Mouse (Mus musculus): ENCODE results near the gene Ppfibp1. TPM values are rescaled to one million over a fixed set of nuclear protein-coding genes. Genes with fewer than 3 reads are reported as not detected.

Ppfibp1 gene
- polyA plus RNA-seq, 1 experiment = 66.6 TPM

- H3K9me3 ChIP-seq (replicated peaks; ENCODE audit: control insufficient read depth, insufficient read depth, low read length, poor library complexity, severe bottlenecking) = no peaks in the 10 kb centered on the region
- H3K9ac ChIP-seq (ENCODE audit: low read depth, poor library complexity, severe bottlenecking) = no peak overlapping the region
- H3K4me1 ChIP-seq (ENCODE audit: control insufficient read depth, insufficient read depth, low read length) = peaks cover 2% of the 10 kb centered on the region
- H3K27ac ChIP-seq (ENCODE audit: insufficient read depth, low read length) = no peak overlapping the region
- H3K36me3 ChIP-seq (ENCODE audit: control insufficient read depth, insufficient read depth, low read length, poor library complexity, severe bottlenecking) = no peaks in the 10 kb centered on the region
- H3K27me3 ChIP-seq (ENCODE audit: control insufficient read depth, insufficient read depth, low read length, poor library complexity, severe bottlenecking) = no peaks in the 10 kb centered on the region
- TF ChIP-seq EP300 (IDR thresholded peaks at IDR 0.05; ENCODE audit: insufficient read depth, low read depth, low read length) (no peak), CTCF (IDR thresholded peaks at IDR 0.05; ENCODE audit: low read depth, low read length) (no peak), POLR2A (IDR thresholded peaks at IDR 0.05; ENCODE audit: insufficient read depth, low read length) (no peak)
- no peak overlapping the region for H3K4me3 ChIP-seq (ENCODE audit: low read depth, low read length)
Measured at GRCm38 (mm10) chr6:146907061-146907794, 18.9 kb downstream of the Ppfibp1 start.

DNA sequence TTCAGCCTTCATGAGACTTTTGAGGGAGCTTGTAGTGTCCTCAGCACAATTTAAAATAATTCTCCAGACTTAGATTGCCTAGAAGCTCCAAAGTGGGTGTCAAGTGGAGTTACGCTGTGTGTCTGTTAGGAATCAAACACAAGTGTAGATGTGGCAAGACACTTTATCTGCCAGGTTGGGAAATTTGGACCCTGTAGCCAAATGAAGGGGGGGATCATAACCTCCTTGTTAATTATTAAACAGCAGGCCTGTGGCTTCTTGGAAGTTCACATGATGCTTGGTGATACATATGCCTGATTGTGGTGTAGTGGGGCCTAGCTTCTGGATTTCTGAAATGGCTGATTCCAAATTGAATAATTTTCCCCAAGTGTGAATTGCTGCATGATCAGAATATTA, 19.5 kb downstream of the Ppfibp1 start:
- Histone ChIP-seq H3K9me3 (replicated peaks; ENCODE audit: control insufficient read depth, insufficient read depth, low read length, poor library complexity, severe bottlenecking) (no peaks in the 10 kb centered on the region), H3K4me3 (ENCODE audit: low read depth, low read length) (no peak overlapping the region), H3K9ac (ENCODE audit: low read depth, poor library complexity, severe bottlenecking) (no peak overlapping the region), H3K4me1 (ENCODE audit: control insufficient read depth, insufficient read depth, low read length) (peaks cover 2% of the 10 kb centered on the region), H3K36me3 (ENCODE audit: control insufficient read depth, insufficient read depth, low read length, poor library complexity, severe bottlenecking) (no peaks in the 10 kb centered on the region), H3K27me3 (ENCODE audit: control insufficient read depth, insufficient read depth, low read length, poor library complexity, severe bottlenecking) (no peaks in the 10 kb centered on the region), H3K27ac (ENCODE audit: insufficient read depth, low read length) (no peak overlapping the region)
- no peak for TF ChIP-seq POLR2A (IDR thresholded peaks at IDR 0.05; ENCODE audit: insufficient read depth, low read length)
- no peak for TF ChIP-seq CTCF (IDR thresholded peaks at IDR 0.05; ENCODE audit: low read depth, low read length)
- TF ChIP-seq EP300 (IDR thresholded peaks at IDR 0.05; ENCODE audit: insufficient read depth, low read depth, low read length) = no peak

DNA sequence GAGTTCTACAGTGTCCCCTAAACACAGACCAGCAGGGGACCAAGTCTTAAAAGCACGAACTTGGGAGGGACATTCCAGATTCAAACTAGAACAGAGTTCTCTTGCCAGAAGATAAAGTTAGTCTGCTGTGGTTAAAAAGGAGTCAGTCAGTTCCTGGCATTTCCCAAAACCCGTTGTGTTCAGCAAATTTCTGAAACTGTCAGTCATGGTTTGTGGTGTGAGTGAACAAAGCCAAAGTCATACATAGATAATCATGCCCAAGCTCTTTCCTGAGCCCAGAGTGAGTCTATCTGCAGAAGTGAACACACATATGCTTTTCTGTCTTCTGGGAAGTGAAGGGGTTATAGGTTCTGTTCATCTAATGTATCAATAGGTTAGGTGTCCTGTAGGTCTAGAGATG, 20.5 kb downstream of the Ppfibp1 start:
- Histone ChIP-seq H3K36me3 (ENCODE audit: control insufficient read depth, insufficient read depth, low read length, poor library complexity, severe bottlenecking) (no peaks in the 10 kb centered on the region), H3K4me1 (ENCODE audit: control insufficient read depth, insufficient read depth, low read length) (peaks cover 5% of the 10 kb centered on the region), H3K27me3 (ENCODE audit: control insufficient read depth, insufficient read depth, low read length, poor library complexity, severe bottlenecking) (no peaks in the 10 kb centered on the region), H3K9ac (ENCODE audit: low read depth, poor library complexity, severe bottlenecking) (no peak overlapping the region), H3K27ac (ENCODE audit: insufficient read depth, low read length) (no peak overlapping the region), H3K4me3 (ENCODE audit: low read depth, low read length) (no peak overlapping the region), H3K9me3 (replicated peaks; ENCODE audit: control insufficient read depth, insufficient read depth, low read length, poor library complexity, severe bottlenecking) (no peaks in the 10 kb centered on the region)
- no peak for TF ChIP-seq EP300 (IDR thresholded peaks at IDR 0.05; ENCODE audit: insufficient read depth, low read depth, low read length)
- TF ChIP-seq CTCF (IDR thresholded peaks at IDR 0.05; ENCODE audit: low read depth, low read length) = no peak

DNA sequence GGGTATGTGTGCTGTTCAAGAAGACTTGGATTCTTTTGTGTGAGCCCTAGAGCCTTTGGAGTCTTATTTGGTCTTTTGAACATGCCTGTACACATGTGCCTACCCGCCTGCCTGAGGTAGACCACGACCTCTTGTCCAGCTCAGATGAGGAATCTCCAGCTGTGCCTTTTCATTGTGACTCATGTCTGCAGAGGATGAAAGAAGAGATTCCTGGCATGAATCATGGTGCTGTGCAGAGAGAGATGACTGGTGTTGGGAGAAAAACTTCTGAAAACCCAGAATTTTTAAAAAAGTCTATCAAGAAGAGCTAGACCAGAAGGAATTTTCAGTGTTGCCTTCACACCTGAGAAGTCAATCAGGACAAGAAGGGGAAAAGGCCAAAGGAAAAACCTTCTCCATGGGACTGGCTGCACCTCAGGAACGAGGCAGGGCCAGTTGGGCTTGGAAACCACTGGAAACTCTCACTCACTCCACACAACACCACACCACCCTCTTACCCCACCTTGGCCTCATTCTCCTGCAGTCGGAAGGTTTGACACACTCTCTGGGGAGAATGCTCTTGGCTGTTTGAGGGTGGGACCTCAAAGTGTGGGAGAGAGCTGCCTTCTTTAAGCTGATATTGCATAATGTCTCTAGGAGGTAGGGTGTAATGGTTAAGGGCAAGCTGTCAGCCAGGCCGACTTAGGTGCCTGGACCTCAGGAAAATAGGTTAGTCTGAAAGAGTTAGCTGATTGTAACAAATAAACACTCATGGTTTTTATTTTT, 21.6 kb downstream of the Ppfibp1 start:
- Histone ChIP-seq H3K27ac (ENCODE audit: insufficient read depth, low read length) (no peak overlapping the region), H3K4me3 (ENCODE audit: low read depth, low read length) (no peak overlapping the region), H3K27me3 (ENCODE audit: control insufficient read depth, insufficient read depth, low read length, poor library complexity, severe bottlenecking) (no peaks in the 10 kb centered on the region), H3K36me3 (ENCODE audit: control insufficient read depth, insufficient read depth, low read length, poor library complexity, severe bottlenecking) (no peaks in the 10 kb centered on the region), H3K9ac (ENCODE audit: low read depth, poor library complexity, severe bottlenecking) (no peak overlapping the region), H3K4me1 (ENCODE audit: control insufficient read depth, insufficient read depth, low read length) (peaks cover 5% of the 10 kb centered on the region), H3K9me3 (replicated peaks; ENCODE audit: control insufficient read depth, insufficient read depth, low read length, poor library complexity, severe bottlenecking) (no peaks in the 10 kb centered on the region)
- no peak for TF ChIP-seq POLR2A (IDR thresholded peaks at IDR 0.05; ENCODE audit: insufficient read depth, low read length)

DNA sequence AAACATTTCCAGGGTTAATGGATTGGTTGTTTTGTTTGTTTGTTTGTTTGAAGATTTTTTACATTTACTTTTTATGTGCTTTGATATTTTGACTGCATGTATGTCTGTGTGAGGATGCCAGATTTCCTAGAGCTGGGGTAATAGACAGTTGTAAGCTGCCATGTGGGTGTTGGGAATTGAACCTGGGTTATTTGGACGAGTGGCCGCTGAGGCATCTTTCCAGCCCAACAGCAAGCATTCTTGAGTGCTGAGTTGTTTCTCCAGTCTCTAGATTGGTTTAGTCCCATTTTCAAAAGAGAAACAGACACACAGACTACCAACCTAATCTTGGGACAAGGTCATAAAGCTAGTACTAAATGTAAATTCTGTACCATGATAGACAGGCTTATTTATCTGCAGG, 22.5 kb downstream of the Ppfibp1 start:
- peaks cover 5% of the 10 kb centered on the region for H3K4me1 ChIP-seq (ENCODE audit: control insufficient read depth, insufficient read depth, low read length)
- no peak overlapping the region for H3K4me3 ChIP-seq (ENCODE audit: low read depth, low read length)
- H3K36me3 ChIP-seq (ENCODE audit: control insufficient read depth, insufficient read depth, low read length, poor library complexity, severe bottlenecking) = no peaks in the 10 kb centered on the region
- TF ChIP-seq EP300 (IDR thresholded peaks at IDR 0.05; ENCODE audit: insufficient read depth, low read depth, low read length) (no peak), CTCF (IDR thresholded peaks at IDR 0.05; ENCODE audit: low read depth, low read length) (no peak), POLR2A (IDR thresholded peaks at IDR 0.05; ENCODE audit: insufficient read depth, low read length) (no peak)
- no peaks in the 10 kb centered on the region for H3K9me3 ChIP-seq (replicated peaks; ENCODE audit: control insufficient read depth, insufficient read depth, low read length, poor library complexity, severe bottlenecking)
- H3K27me3 ChIP-seq (ENCODE audit: control insufficient read depth, insufficient read depth, low read length, poor library complexity, severe bottlenecking) = no peaks in the 10 kb centered on the region
- H3K27ac ChIP-seq (ENCODE audit: insufficient read depth, low read length) = no peak overlapping the region
- no peak overlapping the region for H3K9ac ChIP-seq (ENCODE audit: low read depth, poor library complexity, severe bottlenecking)

DNA sequence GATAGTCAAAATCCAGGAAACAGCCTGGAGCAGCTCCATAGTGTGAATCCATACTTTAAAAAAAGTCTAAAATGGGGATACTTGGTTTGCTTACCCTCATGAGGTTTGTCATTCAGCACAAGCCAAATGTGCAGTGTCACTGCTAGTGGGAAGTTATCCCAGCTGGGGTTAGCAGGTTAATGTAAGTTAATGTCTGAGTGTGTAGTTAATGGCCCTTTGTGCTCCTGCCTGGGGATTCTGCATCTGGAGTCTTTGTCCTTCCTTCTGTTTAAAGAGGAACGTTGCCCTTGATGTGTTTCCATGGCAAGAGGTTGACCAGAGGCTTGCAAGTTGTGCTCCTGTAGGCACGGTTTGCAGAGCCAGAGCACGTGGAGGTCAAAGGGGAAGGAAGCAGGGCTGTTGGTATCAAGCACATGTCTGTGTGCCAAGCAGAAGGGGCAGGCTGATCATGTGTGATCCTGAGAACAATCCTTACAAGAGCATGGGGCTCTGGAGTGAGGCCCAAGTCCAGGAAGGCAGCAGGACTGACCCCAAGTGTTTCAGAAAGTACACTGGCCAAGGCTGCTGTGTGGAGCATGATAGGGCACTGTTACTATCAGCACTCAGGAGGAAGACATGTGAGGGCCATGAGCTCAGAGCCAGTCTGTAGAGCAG, 24.7 kb downstream of the Ppfibp1 start:
- no peak overlapping the region for H3K9ac ChIP-seq (ENCODE audit: low read depth, poor library complexity, severe bottlenecking)
- no peaks in the 10 kb centered on the region for H3K27me3 ChIP-seq (ENCODE audit: control insufficient read depth, insufficient read depth, low read length, poor library complexity, severe bottlenecking)
- H3K36me3 ChIP-seq (ENCODE audit: control insufficient read depth, insufficient read depth, low read length, poor library complexity, severe bottlenecking) = no peaks in the 10 kb centered on the region
- peaks cover 5% of the 10 kb centered on the region for H3K4me1 ChIP-seq (ENCODE audit: control insufficient read depth, insufficient read depth, low read length)
- no peak overlapping the region for H3K4me3 ChIP-seq (ENCODE audit: low read depth, low read length)
- no peaks in the 10 kb centered on the region for H3K9me3 ChIP-seq (replicated peaks; ENCODE audit: control insufficient read depth, insufficient read depth, low read length, poor library complexity, severe bottlenecking)
- no peak overlapping the region for H3K27ac ChIP-seq (ENCODE audit: insufficient read depth, low read length)
- TF ChIP-seq POLR2A (IDR thresholded peaks at IDR 0.05; ENCODE audit: insufficient read depth, low read length) = no peak
- no peak for TF ChIP-seq CTCF (IDR thresholded peaks at IDR 0.05; ENCODE audit: low read depth, low read length)
- no peak for TF ChIP-seq EP300 (IDR thresholded peaks at IDR 0.05; ENCODE audit: insufficient read depth, low read depth, low read length)
